Mouse (Mus musculus) hindbrain, embryonic 11.5 days (tissue): ENCODE measurements around the gene Tnk2. TPM values are rescaled to one million over a fixed set of nuclear protein-coding genes. Genes with fewer than 3 reads are reported as not detected.
"Not testable (repeated sequence)": the region's sequence is repeated elsewhere in the genome, so short reads cannot be mapped to it uniquely, and the experiment has no call there.

Experiments
- ATAC-seq: fragments of 200-750 bp; cut with Nextera tagmentation; 2 replicates; pipeline ENCODE4 v1.8.0; 2017; ENCODE audit warnings: mild to moderate bottlenecking, moderate TSS enrichment, moderate library complexity; ENCODE audit not compliant: low FRiP score
- DNase-seq: peaks from one replicate; pipeline ENCODE4 v3.0.0-alpha.2; 2015; ENCODE audit warnings: low spot score
- H3K27ac ChIP-seq: fragments of 300-500 bp; sonication (generic); 2 replicates; pipeline ENCODE4 v1.5.1; 2014; ENCODE audit warnings: mild to moderate bottlenecking, low read depth, low read length
- H3K27me3 ChIP-seq: fragments of 300-500 bp; sonication (generic); 2 replicates; pipeline ENCODE4 v1.6.1; 2014; ENCODE audit warnings: mild to moderate bottlenecking, low read length, moderate library complexity, mixed read lengths; ENCODE audit not compliant: control insufficient read depth, insufficient read depth
- H3K36me3 ChIP-seq: fragments of 300-500 bp; sonication (generic); 2 replicates; pipeline ENCODE4 v1.6.1; 2014; ENCODE audit warnings: mild to moderate bottlenecking, low read length, moderate library complexity, mixed read lengths; ENCODE audit not compliant: control insufficient read depth, insufficient read depth
- H3K4me1 ChIP-seq: fragments of 300-500 bp; sonication (generic); replicated peaks from 2 replicates; pipeline ENCODE4 v1.6.1; 2014; ENCODE audit warnings: low read length, mixed read lengths; ENCODE audit not compliant: control insufficient read depth, insufficient read depth
- H3K4me2 ChIP-seq: fragments of 300-500 bp; sonication (generic); replicated peaks from 2 replicates; pipeline ENCODE4 v1.6.1; 2014; ENCODE audit warnings: mild to moderate bottlenecking, low read depth, low read length
- H3K4me3 ChIP-seq: fragments of 300-500 bp; sonication (generic); 2 replicates; pipeline ENCODE4 v1.5.1; 2014; ENCODE audit warnings: low read depth, low read length
- H3K9ac ChIP-seq: fragments of 300-500 bp; sonication (generic); 2 replicates; pipeline ENCODE4 v1.6.1; 2014; ENCODE audit warnings: low read depth, low read length
- H3K9me3 ChIP-seq: fragments of 300-500 bp; sonication (generic); 2 replicates; pipeline ENCODE4 v1.6.1; 2016; ENCODE audit warnings: low read length; ENCODE audit not compliant: control insufficient read depth
- WGBS: fragments of 180-500 bp; shearing (Covaris S2); extraction: QIAGEN DNeasy Blood & Tissue Kit; methylation state at CpG from one replicate; pipeline ENCODE4 v1.1.7; 2014; 5-methylcytosine and 5-hydroxymethylcytosine counted together
- polyA plus RNA-seq: library from polyadenylated mRNA; unstranded; fragments of >200 nt; fragmentation: Nextera tagmentation; extraction: Ambion mirVana; gene quantifications from 2 replicates; pipeline ENCODE4 v1.2.1, GENCODE M21; 2014

Gene Tnk2
- polyA plus RNA-seq, 1 experiment from 2014 or later, result 7.0 TPM

DNA sequence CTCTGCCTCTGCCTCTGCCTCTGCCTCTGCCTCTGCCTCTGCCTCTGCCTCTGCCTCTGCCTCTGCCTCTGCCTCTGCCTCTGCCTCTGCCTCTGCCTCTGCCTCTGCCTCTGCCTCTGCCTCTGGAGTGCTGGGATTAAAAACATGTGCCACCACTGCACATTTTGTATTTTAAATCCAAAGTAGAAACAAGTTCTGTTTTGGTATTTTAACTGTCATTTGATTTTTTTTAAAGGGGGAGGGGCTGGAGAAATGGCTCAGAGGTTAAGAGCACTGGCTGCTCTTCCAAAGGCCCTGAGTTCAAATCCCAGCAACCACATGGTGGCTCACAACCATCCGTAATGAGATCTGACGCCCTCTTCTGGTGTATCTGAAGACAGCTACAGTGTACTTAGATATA, 3.0 kb upstream of the Tnk2 start:
- not testable (repeated sequence) for H3K36me3 ChIP-seq, ATAC-seq, H3K4me3 ChIP-seq, H3K4me2 ChIP-seq, H3K9me3 ChIP-seq, H3K4me1 ChIP-seq, H3K9ac ChIP-seq, H3K27ac ChIP-seq, H3K27me3 ChIP-seq, DNase-seq
- WGBS, result 83% methylated on average over 2 of the region's 2 CpGs

DNA sequence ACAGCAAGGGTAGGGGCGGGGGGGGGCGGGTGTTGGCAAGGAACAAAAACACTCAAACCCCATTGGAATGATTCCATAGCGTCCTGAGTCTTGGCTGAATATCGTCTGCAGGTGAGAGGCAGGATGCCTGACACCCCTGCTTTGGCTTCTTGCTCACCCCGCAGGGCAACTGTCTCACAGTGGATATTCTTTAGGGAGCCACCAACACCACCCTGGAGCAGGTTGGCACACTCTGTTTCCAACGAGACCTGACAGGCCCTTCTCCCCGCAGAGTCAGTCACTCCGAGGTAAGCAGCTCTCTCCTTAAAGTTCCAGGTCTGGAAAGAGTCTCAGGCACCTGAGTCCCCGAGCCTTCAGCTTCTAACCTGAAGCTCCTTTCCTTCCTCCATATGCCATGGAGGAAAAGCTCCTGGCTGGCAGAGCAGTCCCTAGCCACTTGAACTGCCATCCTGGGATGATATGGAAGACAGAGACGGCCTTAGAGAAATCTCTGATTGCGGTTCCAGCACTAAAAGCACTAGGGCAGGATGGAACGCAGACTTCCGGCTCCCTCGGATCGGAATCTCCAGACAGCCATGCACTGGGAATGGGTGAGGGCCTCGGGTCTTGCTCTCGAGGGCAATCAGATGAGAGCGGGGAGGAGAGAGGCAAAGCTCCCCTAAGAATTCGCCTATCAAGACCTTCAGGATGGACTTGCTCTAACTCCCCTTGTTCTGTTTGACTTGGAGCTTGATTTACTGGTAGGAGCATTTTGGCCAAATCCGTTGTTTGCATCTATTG, 2.0 kb upstream of the Tnk2 start:
- 70% methylated on average over 20 of the region's 20 CpGs for WGBS
- ATAC-seq (no peak), DNase-seq (no peak)
- Histone ChIP-seq H3K9me3 (no peaks in the 10 kb centered on the region), H3K4me1 (peaks cover 11% of the 10 kb centered on the region), H3K9ac (no peak overlapping the region), H3K36me3 (no peaks in the 10 kb centered on the region), H3K4me3 (no peak overlapping the region), H3K27me3 (no peaks in the 10 kb centered on the region), H3K27ac (no peak overlapping the region), H3K4me2 (no peak overlapping the region)

DNA sequence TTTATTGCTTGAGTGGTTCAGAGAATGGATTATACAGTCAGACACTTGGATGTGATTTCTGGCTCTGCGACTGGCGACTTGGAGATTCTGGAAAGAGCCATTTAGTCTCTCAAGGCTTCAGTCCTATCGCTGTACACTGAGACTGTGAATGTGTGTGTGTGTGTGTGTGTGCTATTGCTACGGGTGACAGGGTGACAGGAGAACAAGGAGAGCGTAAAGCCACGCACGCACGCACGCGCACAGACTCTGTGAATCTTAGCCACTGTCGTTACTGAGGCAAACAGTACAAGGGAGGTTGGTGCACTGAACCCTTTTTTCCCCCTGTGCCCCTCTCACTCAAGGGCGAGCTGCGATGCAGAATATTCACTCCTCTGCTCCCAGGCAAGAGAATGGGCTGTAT, 1.4 kb upstream of the Tnk2 start:
- H3K36me3 ChIP-seq, result no peaks in the 10 kb centered on the region
- WGBS, result 73% methylated on average over 13 of the region's 13 CpGs
- no peak overlapping the region for H3K4me3 ChIP-seq
- ATAC-seq, result no peak
- H3K4me1 ChIP-seq, result peaks cover 11% of the 10 kb centered on the region
- DNase-seq, result peak; percentile 29
- no peaks in the 10 kb centered on the region for H3K9me3 ChIP-seq
- H3K27ac ChIP-seq, result no peak overlapping the region
- 0 out of 2 replicates have a peak overlapping the region, but pooled peaks have one; percentile 11 for H3K9ac ChIP-seq
- H3K27me3 ChIP-seq, result no peaks in the 10 kb centered on the region
- no peak overlapping the region for H3K4me2 ChIP-seq

DNA sequence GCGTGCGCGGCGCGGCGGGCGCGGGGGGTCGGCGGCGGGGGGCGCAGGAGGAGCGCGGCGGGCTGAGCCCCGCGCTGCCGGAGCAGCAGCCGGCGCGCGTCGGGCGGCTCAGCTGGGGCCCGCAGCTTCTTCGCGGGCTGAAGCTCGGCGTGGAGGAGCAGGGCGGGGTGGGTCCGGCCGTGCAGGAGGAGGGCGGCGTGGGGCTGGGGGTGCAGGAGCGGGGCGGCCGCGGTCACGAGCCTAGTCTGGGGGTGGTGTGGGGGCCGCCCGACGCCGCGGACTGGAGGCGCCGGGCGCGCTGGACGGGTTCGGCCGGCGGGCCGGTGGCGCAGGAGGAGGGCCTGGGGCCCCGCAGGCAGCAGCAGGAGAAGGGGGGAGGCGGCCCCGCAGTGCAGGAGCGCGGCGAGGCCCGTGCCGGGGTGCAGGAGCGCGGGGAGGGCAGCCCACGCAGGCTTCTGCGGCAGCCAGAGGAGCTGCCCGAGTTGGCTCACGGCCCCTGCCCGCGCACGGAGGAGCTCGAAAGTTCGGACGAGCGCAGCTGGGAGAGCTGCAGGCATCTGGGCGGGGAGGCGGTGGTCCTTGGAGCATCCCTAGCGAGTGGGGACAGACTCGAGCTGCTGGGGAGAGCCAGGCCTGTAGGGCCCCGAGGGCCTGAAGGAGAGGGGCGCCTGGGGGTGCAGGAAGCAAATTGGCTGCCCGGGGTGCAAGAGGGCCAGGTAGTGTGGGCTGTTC, 561 bp downstream of the Tnk2 start:
- H3K27me3 ChIP-seq, result no peaks in the 10 kb centered on the region
- peak overlapping the region; percentile 69 for H3K9ac ChIP-seq
- peak; percentile 66 for DNase-seq
- peak; percentile 84 for ATAC-seq
- WGBS, result under 1% methylated on average over 48 of the region's 82 CpGs
- no peaks in the 10 kb centered on the region for H3K9me3 ChIP-seq
- H3K4me3 ChIP-seq, result peak overlapping the region; percentile 90
- H3K4me1 ChIP-seq, result peaks cover 11% of the 10 kb centered on the region
- H3K27ac ChIP-seq, result peak overlapping the region; percentile 82
- H3K36me3 ChIP-seq, result no peaks in the 10 kb centered on the region
- peak overlapping the region; percentile 92 for H3K4me2 ChIP-seq

DNA sequence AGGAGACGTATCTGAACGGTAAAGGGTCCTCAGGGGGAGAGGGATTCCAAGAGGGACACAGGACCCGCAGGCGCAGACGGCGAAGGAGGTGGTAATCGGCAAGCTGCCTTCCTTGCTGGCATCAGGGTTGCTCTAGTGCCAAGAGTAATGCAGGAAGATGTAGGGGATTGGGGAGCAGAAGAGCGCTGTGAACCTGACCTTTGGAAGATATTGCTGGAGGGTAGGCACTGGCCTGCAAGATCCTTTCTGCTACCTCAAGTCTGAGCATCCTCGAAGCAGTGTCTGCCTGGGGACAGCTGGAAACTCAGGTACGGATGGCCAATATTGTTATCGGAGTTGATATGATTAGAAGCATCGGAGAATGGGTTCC, 1.1 kb downstream of the Tnk2 start:
- 13% methylated on average over 12 of the region's 12 CpGs for WGBS
- H3K9ac ChIP-seq, result peak overlapping the region; percentile 69
- DNase-seq (no peak), ATAC-seq (no peak)
- peak overlapping the region; percentile 82 for H3K27ac ChIP-seq
- H3K4me1 ChIP-seq, result peaks cover 11% of the 10 kb centered on the region
- no peaks in the 10 kb centered on the region for H3K36me3 ChIP-seq
- peak overlapping the region; percentile 90 for H3K4me3 ChIP-seq
- H3K27me3 ChIP-seq, result no peaks in the 10 kb centered on the region
- no peaks in the 10 kb centered on the region for H3K9me3 ChIP-seq
- peak overlapping the region; percentile 92 for H3K4me2 ChIP-seq

DNA sequence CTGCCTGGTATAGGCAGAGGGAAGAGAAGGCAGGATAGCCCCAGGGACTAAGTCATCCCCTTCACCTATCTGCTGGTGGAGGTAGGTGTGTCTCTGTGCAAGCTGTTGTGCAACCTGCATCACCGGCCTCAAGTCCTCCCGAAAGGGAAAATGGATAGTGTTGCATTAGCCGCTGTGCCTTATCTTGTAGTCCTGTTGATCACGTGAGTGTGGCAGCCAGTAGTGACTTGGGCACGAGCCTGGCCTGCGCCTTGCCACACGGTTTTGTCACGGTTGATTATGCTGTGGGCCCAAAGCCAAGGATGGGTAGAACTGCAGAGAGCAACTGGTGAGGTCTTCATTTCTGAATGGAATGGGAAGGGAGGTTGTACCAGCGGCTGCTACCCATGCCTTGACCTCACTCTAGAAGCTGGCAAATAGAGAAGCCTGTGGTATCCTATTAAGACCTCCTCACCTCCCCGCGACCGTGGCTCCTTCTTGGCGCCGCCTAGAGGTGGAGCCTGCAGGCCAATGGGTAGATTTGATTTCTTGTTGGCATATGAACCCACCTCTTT, 1.8 kb downstream of the Tnk2 start:
- Histone ChIP-seq H3K36me3 (no peaks in the 10 kb centered on the region), H3K9me3 (no peaks in the 10 kb centered on the region), H3K4me1 (peaks cover 11% of the 10 kb centered on the region), H3K27me3 (no peaks in the 10 kb centered on the region), H3K4me3 (peak overlapping the region; percentile 90), H3K9ac (no peak overlapping the region), H3K27ac (no peak overlapping the region), H3K4me2 (peak overlapping the region; percentile 92)
- DNase-seq (peak; percentile 38), ATAC-seq (0 out of 2 replicates have a peak, but pooled peaks have one; percentile 15)
- WGBS, result 24% methylated on average over 14 of the region's 14 CpGs

DNA sequence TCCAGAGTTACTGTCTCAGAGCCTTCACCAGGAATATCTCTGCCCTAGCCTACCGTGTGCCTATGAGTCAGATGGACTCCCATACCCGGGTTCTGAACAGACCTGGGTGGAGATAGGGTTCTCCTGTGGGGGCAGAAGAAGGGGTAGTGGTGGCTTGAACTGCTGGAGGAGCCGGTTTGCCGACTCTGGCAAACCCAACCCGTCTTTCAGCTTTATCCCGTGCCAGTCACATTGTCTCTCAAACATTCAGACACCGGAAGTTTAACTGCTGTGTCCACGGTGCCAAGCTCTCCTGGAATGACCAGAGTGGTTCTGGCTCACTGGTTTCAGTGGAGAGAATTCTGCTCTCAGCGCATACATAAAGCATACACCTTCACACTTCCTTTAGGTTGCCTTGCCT, 2.3 kb downstream of the Tnk2 start:
- WGBS, result 89% methylated on average over 9 of the region's 9 CpGs
- Histone ChIP-seq H3K27ac (no peak overlapping the region), H3K4me1 (peaks cover 11% of the 10 kb centered on the region), H3K36me3 (no peaks in the 10 kb centered on the region), H3K4me3 (no peak overlapping the region), H3K4me2 (peak overlapping the region; percentile 92; the same call in 1 of the 2 replicates), H3K9me3 (no peaks in the 10 kb centered on the region), H3K9ac (no peak overlapping the region), H3K27me3 (no peaks in the 10 kb centered on the region)
- no peak for DNase-seq
- no peak for ATAC-seq

DNA sequence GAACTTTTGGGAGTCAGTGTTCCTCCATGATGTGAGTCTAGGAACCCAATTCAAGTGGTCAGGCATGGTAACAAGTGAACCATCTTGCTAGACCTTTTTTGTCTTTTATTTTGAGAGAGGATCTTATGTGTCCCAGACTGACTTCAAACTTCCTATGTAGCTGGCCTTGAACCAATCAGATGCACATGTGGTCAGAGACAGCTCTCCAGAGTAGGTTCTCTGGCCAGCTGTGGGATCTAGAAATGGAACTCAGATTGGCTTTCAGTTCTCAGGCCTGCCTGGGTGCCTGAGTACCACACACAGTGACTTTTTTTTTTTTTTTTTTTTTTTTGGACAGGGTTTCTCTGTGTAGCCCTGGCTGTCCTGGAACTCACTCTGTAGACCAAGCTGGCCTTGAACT, 4.0 kb downstream of the Tnk2 start:
- DNase-seq (no peak), ATAC-seq (no peak)
- Histone ChIP-seq H3K4me3 (no peak overlapping the region), H3K4me2 (no peak overlapping the region), H3K27ac (no peak overlapping the region), H3K9me3 (no peaks in the 10 kb centered on the region), H3K27me3 (no peaks in the 10 kb centered on the region), H3K4me1 (peaks cover 11% of the 10 kb centered on the region), H3K36me3 (no peaks in the 10 kb centered on the region), H3K9ac (no peak overlapping the region)
